Mouse (Mus musculus) lung, embryonic 14.5 days (tissue): ENCODE results near the gene Polr3g. TPM values are rescaled to one million over a fixed set of nuclear protein-coding genes. Genes with fewer than 3 reads are reported as not detected.
"Not testable (repeated sequence)": the region's sequence is repeated elsewhere in the genome, so short reads cannot be mapped to it uniquely, and the experiment has no call there.

Source experiments
- ATAC-seq: fragments of 200-750 bp; cut with Nextera tagmentation; 2 replicates; pipeline ENCODE4 v1.8.0; 2017; ENCODE audit warnings: mild to moderate bottlenecking, moderate TSS enrichment, moderate library complexity; ENCODE audit not compliant: insufficient read depth
- DNase-seq: peaks from one replicate; pipeline ENCODE4 v3.0.0-alpha.2; 2015
- H3K27ac ChIP-seq: fragments of 300-500 bp; sonication (generic); 2 replicates; pipeline ENCODE4 v1.5.1; 2014; ENCODE audit warnings: low read depth, mild to moderate bottlenecking, moderate library complexity
- H3K27me3 ChIP-seq: fragments of 300-500 bp; sonication (generic); 2 replicates; pipeline ENCODE4 v1.6.1; 2014; ENCODE audit warnings: low read length, control low read depth; ENCODE audit not compliant: insufficient read depth
- H3K36me3 ChIP-seq: fragments of 300-500 bp; sonication (generic); 2 replicates; pipeline ENCODE4 v1.6.1; 2014; ENCODE audit warnings: control low read depth; ENCODE audit not compliant: insufficient read depth
- H3K4me1 ChIP-seq: fragments of 300-500 bp; sonication (generic); 2 replicates; pipeline ENCODE4 v1.6.1; 2014; ENCODE audit warnings: antibody characterized with exemption, control low read depth; ENCODE audit not compliant: insufficient read depth
- H3K4me2 ChIP-seq: fragments of 300-500 bp; sonication (generic); 2 replicates; pipeline ENCODE4 v1.6.1; 2014; ENCODE audit warnings: mild to moderate bottlenecking
- H3K4me3 ChIP-seq: fragments of 300-500 bp; sonication (generic); 2 replicates; pipeline ENCODE4 v1.5.1; 2014; ENCODE audit warnings: low read depth, low read length
- H3K9ac ChIP-seq: fragments of 300-500 bp; sonication (generic); 2 replicates; pipeline ENCODE4 v1.6.1; 2014
- H3K9me3 ChIP-seq: fragments of 300-500 bp; sonication (generic); 2 replicates; pipeline ENCODE4 v1.6.1; 2016; ENCODE audit warnings: low read depth, low read length, control low read depth
- CTCF ChIP-seq: IDR thresholded peaks from 2 replicates; pipeline ENCODE4 v1.5.1; 2016; ENCODE audit warnings: antibody characterized with exemption, low read depth
- WGBS: fragments of 180-500 bp; shearing (Covaris S2); extraction: QIAGEN DNeasy Blood & Tissue Kit; methylation state at CpG from one replicate; pipeline ENCODE4 v1.1.7; 2014; 5-methylcytosine and 5-hydroxymethylcytosine counted together
- polyA plus RNA-seq: library from polyadenylated mRNA; unstranded; fragments of >200 nt; fragmentation: Nextera tagmentation; extraction: Ambion mirVana; gene quantifications from 2 replicates; pipeline ENCODE4 v1.2.1, GENCODE M21; 2014

Polr3g gene
- polyA plus RNA-seq, 1 experiment from 2014 or later: 15.1 TPM

DNA sequence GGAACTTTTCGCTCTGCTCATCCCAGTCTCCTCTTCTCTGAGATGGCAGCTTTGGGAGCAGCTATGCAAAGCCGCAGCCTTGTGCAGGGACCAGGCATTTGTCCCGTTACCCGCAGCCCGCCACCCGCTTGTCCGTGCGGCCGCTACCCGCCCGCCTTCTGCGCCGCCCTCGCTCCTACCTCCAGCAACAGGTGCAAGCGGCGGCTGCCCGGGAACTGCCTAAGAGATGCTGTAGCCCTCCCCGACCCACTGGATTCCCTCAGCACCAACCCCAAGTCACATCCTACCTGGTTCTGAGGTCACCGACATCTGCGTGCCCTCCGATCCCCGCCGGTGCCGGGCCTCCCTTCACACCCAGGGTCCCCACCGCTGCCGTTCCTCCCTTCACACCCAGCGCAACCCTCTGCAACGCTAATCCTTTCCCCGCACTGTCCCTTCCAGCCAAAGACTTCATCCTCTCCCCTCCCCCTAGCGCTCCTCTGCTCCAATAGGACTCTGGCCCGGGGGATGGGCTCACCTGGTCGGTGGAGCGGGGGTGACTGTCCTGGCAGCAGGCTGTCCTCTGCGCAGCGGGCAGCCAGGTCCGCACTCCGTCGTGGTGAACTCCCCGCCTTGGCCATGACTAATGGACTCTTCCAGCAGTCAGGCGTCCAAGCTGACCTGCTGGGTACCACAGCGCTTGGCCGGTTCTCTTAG lies 77.9 kb downstream of the Polr3g start, which contains the start of gene Adgrv1:
Gene Adgrv1 (minus strand): TSS at position 435 of the 696 bp plus-strand sequence.
- under 1% methylated on average over 42 of the region's 42 CpGs for WGBS
- H3K9me3 ChIP-seq: no peaks in the 10 kb centered on the region
- peak; percentile 75 for DNase-seq
- peaks cover 15% of the 10 kb centered on the region for H3K27me3 ChIP-seq
- no peaks in the 10 kb centered on the region for H3K36me3 ChIP-seq
- H3K4me2 ChIP-seq: peak within 1 kb of the TSS; percentile 68
- peak within 1 kb of the TSS; percentile 28; the same call in 1 of the 2 replicates for H3K9ac ChIP-seq
- peak; percentile 99 for ATAC-seq
- no peak within 1 kb of the TSS for H3K27ac ChIP-seq
- no peak for TF ChIP-seq CTCF
- no peaks in the 10 kb centered on the region for H3K4me1 ChIP-seq
- peak within 1 kb of the TSS; percentile 41 for H3K4me3 ChIP-seq

- Histone ChIP-seq H3K36me3 (no peaks in the 10 kb centered on the region), H3K9ac (no peak overlapping the region), H3K27me3 (peaks cover 15% of the 10 kb centered on the region), H3K4me3 (no peak overlapping the region), H3K4me2 (no peak overlapping the region), H3K27ac (no peak overlapping the region), H3K9me3 (no peaks in the 10 kb centered on the region), H3K4me1 (no peaks in the 10 kb centered on the region)
- ATAC-seq: no peak
- WGBS: 49% methylated on average over 5 of the region's 5 CpGs
- no peak for DNase-seq
- TF ChIP-seq CTCF: no peak
These were observed 80.2 kb downstream of the Polr3g start for GRCm38 (mm10) chr13:81630566-81630965.

DNA sequence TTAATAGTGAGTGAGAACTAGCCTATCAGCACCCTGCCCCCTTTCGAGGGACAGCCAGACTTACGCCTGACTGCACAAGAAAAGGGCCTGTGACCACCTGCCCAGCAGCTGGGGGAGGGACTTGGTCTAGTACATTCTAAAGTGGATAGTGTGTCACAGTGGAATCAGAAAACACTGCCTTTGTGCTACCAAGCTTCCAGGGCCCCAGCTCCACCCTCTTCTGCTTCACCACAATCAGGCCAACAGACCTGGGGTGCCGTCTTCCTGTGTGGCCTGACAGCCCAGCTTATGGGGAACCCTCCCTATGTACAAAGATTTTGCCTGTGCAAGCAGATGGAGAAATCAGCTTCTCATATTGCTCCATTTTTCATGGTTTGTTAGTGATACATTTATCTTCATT lies 81.4 kb downstream of the Polr3g start:
- ATAC-seq (no peak), DNase-seq (no peak)
- Histone ChIP-seq H3K27ac (no peak overlapping the region), H3K4me3 (no peak overlapping the region), H3K27me3 (peaks cover 15% of the 10 kb centered on the region), H3K9me3 (no peaks in the 10 kb centered on the region), H3K9ac (no peak overlapping the region), H3K36me3 (no peaks in the 10 kb centered on the region), H3K4me1 (no peaks in the 10 kb centered on the region), H3K4me2 (no peak overlapping the region)
- WGBS: 68% methylated on average over 3 of the region's 3 CpGs
- TF ChIP-seq CTCF: no peak

DNA sequence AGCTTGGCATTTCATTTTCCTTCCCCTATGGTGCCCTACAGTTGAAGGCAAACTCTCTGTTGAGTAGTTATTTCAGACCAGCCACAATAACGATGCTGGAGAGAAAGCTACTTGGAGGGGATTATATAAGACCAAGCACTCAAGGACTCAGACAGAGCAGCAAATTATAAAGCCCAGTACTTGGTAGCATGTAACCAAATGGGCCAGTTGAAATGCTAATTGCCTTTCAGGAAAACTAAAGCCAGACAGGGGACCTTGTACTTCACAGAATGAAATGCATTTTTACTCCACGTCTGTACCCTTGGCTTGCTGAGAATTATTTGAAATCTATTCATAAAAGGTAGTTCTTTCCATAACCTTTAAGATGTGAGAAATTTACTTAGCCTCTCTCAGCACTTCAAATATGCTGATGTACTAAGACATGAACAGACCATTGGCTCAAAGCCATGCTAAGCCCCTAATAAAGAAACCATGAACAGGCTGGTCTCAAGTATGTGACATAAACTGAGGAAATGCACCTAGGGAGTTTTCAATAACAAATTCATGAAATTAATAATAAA lies 82.1 kb downstream of the Polr3g start:
- Histone ChIP-seq H3K27me3 (peaks cover 13% of the 10 kb centered on the region), H3K4me1 (no peaks in the 10 kb centered on the region), H3K9me3 (no peaks in the 10 kb centered on the region), H3K4me3 (no peak overlapping the region), H3K9ac (no peak overlapping the region), H3K4me2 (no peak overlapping the region), H3K27ac (no peak overlapping the region), H3K36me3 (no peaks in the 10 kb centered on the region)
- 56% methylated on average over 2 of the region's 2 CpGs for WGBS
- no peak for ATAC-seq
- no peak for DNase-seq
- TF ChIP-seq CTCF: no peak

- not testable (repeated sequence) for H3K4me3 ChIP-seq, H3K4me1 ChIP-seq, DNase-seq, H3K4me2 ChIP-seq, H3K9ac ChIP-seq, H3K27ac ChIP-seq, H3K9me3 ChIP-seq, H3K36me3 ChIP-seq, ATAC-seq, H3K27me3 ChIP-seq
- 83% methylated on average over 1 of the region's 1 CpGs for WGBS
These were observed 83.0 kb downstream of the Polr3g start for GRCm38 (mm10) chr13:81627861-81628260.

Other genes with a start within 250 kb of the Polr3g start
- gene Adgrv1, start 77.9 kb downstream of the Polr3g start, polyA plus RNA-seq: 2.2 and 2.5 TPM in 2 replicates
- 29.4 and 32.0 TPM in 2 replicates for gene Lysmd3, start 53.4 kb downstream of the Polr3g start, polyA plus RNA-seq
- gene Mblac2, start 328 bp upstream of the Polr3g start, polyA plus RNA-seq: 5.3 and 5.7 TPM in 2 replicates
- 255 and 261 TPM in 2 replicates for gene Cetn3, start 72.1 kb upstream of the Polr3g start, polyA plus RNA-seq